Mouse (Mus musculus) erythroblast, embryonic 14.5 days (primary cell): Measurements from ENCODE around the gene Sbf1.

Experiments used
- GATA1 ChIP-seq: IDR thresholded peaks from 2 replicates; pipeline ENCODE4 v1.6.1; 2012; ENCODE audit warnings: low read length, inconsistent platforms, mixed read lengths
- TAL1 ChIP-seq: IDR thresholded peaks from 3 replicates; pipeline ENCODE4 v1.6.1; 2012; ENCODE audit warnings: low read length, inconsistent platforms, mixed read lengths

- TF ChIP-seq TAL1 = no peak
- TF ChIP-seq GATA1 = no peak
Measured at GRCm38 (mm10) chr15:89305966-89306365, 9.1 kb downstream of the Sbf1 start.
